Mouse (Mus musculus): ENCODE data around the gene Atp6v1a.
A peak's percentile ranks its signal among the peaks of the same experiment; 100 is the strongest.

DNA sequence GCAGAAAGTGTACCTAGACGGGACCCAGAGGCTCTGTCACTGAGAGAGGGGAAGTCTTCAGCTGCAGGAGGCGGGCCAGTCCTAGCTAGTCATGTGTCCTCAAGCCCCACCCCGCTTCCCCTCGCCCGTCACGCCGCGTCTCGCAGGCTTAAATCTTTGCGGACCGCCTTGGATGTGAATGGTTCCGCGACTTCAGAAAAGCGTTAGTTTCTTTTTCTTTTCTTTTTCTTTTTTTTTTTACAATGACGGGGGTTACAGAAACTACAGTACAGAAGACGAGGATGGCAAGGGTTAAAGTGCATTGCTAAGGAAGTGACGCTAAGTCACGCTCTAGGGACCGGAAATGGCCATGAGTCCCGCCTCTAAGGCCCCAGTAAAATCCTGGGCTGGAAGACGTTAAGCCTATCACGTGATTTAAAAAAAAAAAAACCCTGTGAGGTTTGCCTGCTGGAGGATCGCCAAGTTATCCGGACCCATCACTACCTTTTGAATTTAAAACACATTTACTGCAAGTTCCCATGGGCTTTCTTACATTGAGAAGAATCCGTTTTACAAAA, 448 bp downstream of the Atp6v1a start:
- TF ChIP-seq EP300 (IDR thresholded peaks at IDR 0.05) = peak; percentile 90
- TF ChIP-seq CTCF (IDR thresholded peaks at IDR 0.05) = no peak
